Mouse (Mus musculus): ENCODE results near the gene Pld2. TPM values are rescaled to one million over a fixed set of nuclear protein-coding genes. Genes with fewer than 3 reads are reported as not detected.

Gene Pld2
- polyA plus RNA-seq, 2 experiments = 7.5 to 18.9 TPM

GRCm38 (mm10) chr11:70578962-70579361 is 39.1 kb downstream of the Pld2 start:
- ATAC-seq (ENCODE audit: low FRiP score, low read depth) = no peak

GRCm38 (mm10) chr11:70579710-70580357 is 40.0 kb downstream of the Pld2 start:
- no peak overlapping the region for H3K27ac ChIP-seq (replicated peaks; ENCODE audit: low read depth, low read length)
- H3K4me1 ChIP-seq (ENCODE audit: control insufficient read depth, insufficient read depth, low read length) = peaks cover 43% of the 10 kb centered on the region
- no peaks in the 10 kb centered on the region for H3K27me3 ChIP-seq (ENCODE audit: control insufficient read depth, insufficient read depth, low read length)

More at GRCm38 (mm10) chr11:70578962-70579361, 39.1 kb downstream of the Pld2 start:
- TF ChIP-seq POLR2A (IDR thresholded peaks at IDR 0.05; ENCODE audit: borderline replicate concordance, extremely low read depth, insufficient read depth, insufficient read length) = no peak
- no peak overlapping the region for H3K9ac ChIP-seq (ENCODE audit: low read depth, low read length, severe bottlenecking)
- H3K4me2 ChIP-seq (replicated peaks; ENCODE audit: low read depth, low read length, severe bottlenecking) = no peak overlapping the region
- no peaks in the 10 kb centered on the region for H3K9me3 ChIP-seq (ENCODE audit: control insufficient read depth, low read length)
- no peak overlapping the region for H3K4me3 ChIP-seq (replicated peaks; ENCODE audit: low read length)
- H3K4me1 ChIP-seq (ENCODE audit: control insufficient read depth, insufficient read depth, low read length) = peaks cover 37% of the 10 kb centered on the region
- WGBS = 80% methylated on average over 6 of the region's 6 CpGs
- no peak overlapping the region for H3K27ac ChIP-seq (replicated peaks; ENCODE audit: low read depth, low read length)
- H3K36me3 ChIP-seq (ENCODE audit: control insufficient read depth, insufficient read depth, low read length) = no peaks in the 10 kb centered on the region; the same call in 1 of the 2 replicates
- no peak for DNase-seq (ENCODE audit: low spot score)
- no peaks in the 10 kb centered on the region for H3K27me3 ChIP-seq (ENCODE audit: control insufficient read depth, insufficient read depth, low read length)

GRCm38 (mm10) chr11:70580358-70580720 is 40.5 kb downstream of the Pld2 start:
- H3K27ac ChIP-seq (replicated peaks; ENCODE audit: low read depth, low read length) = no peak overlapping the region
- no peak for TF ChIP-seq POLR2A (IDR thresholded peaks at IDR 0.05; ENCODE audit: borderline replicate concordance, extremely low read depth, insufficient read depth, insufficient read length)
- H3K4me3 ChIP-seq (replicated peaks; ENCODE audit: low read length) = no peak overlapping the region
- H3K4me1 ChIP-seq (ENCODE audit: control insufficient read depth, insufficient read depth, low read length) = peaks cover 48% of the 10 kb centered on the region
- no peak for DNase-seq (ENCODE audit: low spot score)
- no peak for ATAC-seq (ENCODE audit: low FRiP score, low read depth)
- 47% methylated on average over 5 of the region's 5 CpGs for WGBS
- no peaks in the 10 kb centered on the region; the same call in 1 of the 2 replicates for H3K36me3 ChIP-seq (ENCODE audit: control insufficient read depth, insufficient read depth, low read length)
- H3K9me3 ChIP-seq (ENCODE audit: control insufficient read depth, low read length) = no peaks in the 10 kb centered on the region
- H3K27me3 ChIP-seq (ENCODE audit: control insufficient read depth, insufficient read depth, low read length) = no peaks in the 10 kb centered on the region
- H3K4me2 ChIP-seq (replicated peaks; ENCODE audit: low read depth, low read length, severe bottlenecking) = no peak overlapping the region
- H3K9ac ChIP-seq (ENCODE audit: low read depth, low read length, severe bottlenecking) = no peak overlapping the region

More at GRCm38 (mm10) chr11:70579710-70580357, 40.0 kb downstream of the Pld2 start:
- no peaks in the 10 kb centered on the region; the same call in 1 of the 2 replicates for H3K36me3 ChIP-seq (ENCODE audit: control insufficient read depth, insufficient read depth, low read length)
- H3K4me2 ChIP-seq (replicated peaks; ENCODE audit: low read depth, low read length, severe bottlenecking) = no peak overlapping the region
- DNase-seq (ENCODE audit: low spot score) = no peak
- TF ChIP-seq POLR2A (IDR thresholded peaks at IDR 0.05; ENCODE audit: borderline replicate concordance, extremely low read depth, insufficient read depth, insufficient read length) = no peak
- ATAC-seq (ENCODE audit: low FRiP score, low read depth) = no peak
- H3K9ac ChIP-seq (ENCODE audit: low read depth, low read length, severe bottlenecking) = no peak overlapping the region
- 79% methylated on average over 9 of the region's 9 CpGs for WGBS
- no peaks in the 10 kb centered on the region for H3K9me3 ChIP-seq (ENCODE audit: control insufficient read depth, low read length)
- no peak overlapping the region for H3K4me3 ChIP-seq (replicated peaks; ENCODE audit: low read length)

- peaks cover 54% of the 10 kb centered on the region for H3K4me1 ChIP-seq (ENCODE audit: control insufficient read depth, insufficient read depth, low read length)
- ATAC-seq (ENCODE audit: low FRiP score, low read depth) (no peak), DNase-seq (ENCODE audit: low spot score) (no peak)
- no peak overlapping the region for H3K4me3 ChIP-seq (replicated peaks; ENCODE audit: low read length)
- H3K27me3 ChIP-seq (ENCODE audit: control insufficient read depth, insufficient read depth, low read length) = no peaks in the 10 kb centered on the region
- H3K27ac ChIP-seq (replicated peaks; ENCODE audit: low read depth, low read length) = no peak overlapping the region
- no peaks in the 10 kb centered on the region; the same call in 1 of the 2 replicates for H3K36me3 ChIP-seq (ENCODE audit: control insufficient read depth, insufficient read depth, low read length)
- WGBS = 80% methylated on average over 3 of the region's 3 CpGs
- TF ChIP-seq POLR2A (IDR thresholded peaks at IDR 0.05; ENCODE audit: borderline replicate concordance, extremely low read depth, insufficient read depth, insufficient read length) = no peak
- no peak overlapping the region for H3K4me2 ChIP-seq (replicated peaks; ENCODE audit: low read depth, low read length, severe bottlenecking)
- no peak overlapping the region for H3K9ac ChIP-seq (ENCODE audit: low read depth, low read length, severe bottlenecking)
- H3K9me3 ChIP-seq (ENCODE audit: control insufficient read depth, low read length) = no peaks in the 10 kb centered on the region
These were observed 41.1 kb downstream of the Pld2 start for GRCm38 (mm10) chr11:70580921-70581320.

GRCm38 (mm10) chr11:70582196-70582595 is 42.3 kb downstream of the Pld2 start:
- no peaks in the 10 kb centered on the region for H3K27me3 ChIP-seq (ENCODE audit: control insufficient read depth, insufficient read depth, low read length)
- no peak overlapping the region for H3K4me3 ChIP-seq (replicated peaks; ENCODE audit: low read length)
- H3K9me3 ChIP-seq (ENCODE audit: control insufficient read depth, low read length) = no peaks in the 10 kb centered on the region
- H3K9ac ChIP-seq (ENCODE audit: low read depth, low read length, severe bottlenecking) = no peak overlapping the region
- no peak overlapping the region for H3K4me2 ChIP-seq (replicated peaks; ENCODE audit: low read depth, low read length, severe bottlenecking)
- ATAC-seq (ENCODE audit: low FRiP score, low read depth) (no peak), DNase-seq (ENCODE audit: low spot score) (no peak)
- no peaks in the 10 kb centered on the region; the same call in 1 of the 2 replicates for H3K36me3 ChIP-seq (ENCODE audit: control insufficient read depth, insufficient read depth, low read length)
- H3K27ac ChIP-seq (replicated peaks; ENCODE audit: low read depth, low read length) = no peak overlapping the region
- no peak for TF ChIP-seq POLR2A (IDR thresholded peaks at IDR 0.05; ENCODE audit: borderline replicate concordance, extremely low read depth, insufficient read depth, insufficient read length)
- peaks cover 53% of the 10 kb centered on the region for H3K4me1 ChIP-seq (ENCODE audit: control insufficient read depth, insufficient read depth, low read length)
- WGBS = 28% methylated on average over 3 of the region's 3 CpGs
